Mouse (Mus musculus) megakaryocyte, embryonic 14.5 days (primary cell): ENCODE data around the gene Itk. TPM values are rescaled to one million over a fixed set of nuclear protein-coding genes. Genes with fewer than 3 reads are reported as not detected.

Experiments used
- H3K27me3 ChIP-seq: replicated peaks from 2 replicates; pipeline ENCODE3; 2012; ENCODE audit warnings: inconsistent platforms
- H3K36me3 ChIP-seq: replicated peaks from 2 replicates; pipeline ENCODE3; 2012; ENCODE audit warnings: low read length, inconsistent platforms, mixed read lengths
- H3K4me1 ChIP-seq: 2 replicates; pipeline ENCODE4 v1.6.1; 2012; ENCODE audit warnings: inconsistent platforms
- H3K4me3 ChIP-seq: replicated peaks from 2 replicates; pipeline ENCODE3; 2012; ENCODE audit warnings: moderate library complexity, mild to moderate bottlenecking, inconsistent platforms
- H3K9me3 ChIP-seq: 2 replicates; pipeline ENCODE4 v1.6.1; 2012; ENCODE audit warnings: inconsistent platforms
- FLI1 ChIP-seq: IDR thresholded peaks from 2 replicates; pipeline ENCODE4 v1.6.1; 2012; ENCODE audit warnings: low read length, inconsistent platforms, mixed read lengths
- GATA1 ChIP-seq: IDR thresholded peaks from 3 replicates; pipeline ENCODE4 v1.6.1; 2012; ENCODE audit warnings: mixed read lengths, low read length, inconsistent platforms, borderline replicate concordance
- polyA plus RNA-seq: library from polyadenylated mRNA; stranded (reverse); fragments of >175 nt; gene quantifications from 2 replicates; pipeline ENCODE4 v1.2.3, GENCODE M21; 2012; ENCODE audit warnings: low replicate concordance; ENCODE audit not compliant: insufficient read depth

Gene Itk
- polyA plus RNA-seq, 1 experiment: 0.09 TPM

DNA sequence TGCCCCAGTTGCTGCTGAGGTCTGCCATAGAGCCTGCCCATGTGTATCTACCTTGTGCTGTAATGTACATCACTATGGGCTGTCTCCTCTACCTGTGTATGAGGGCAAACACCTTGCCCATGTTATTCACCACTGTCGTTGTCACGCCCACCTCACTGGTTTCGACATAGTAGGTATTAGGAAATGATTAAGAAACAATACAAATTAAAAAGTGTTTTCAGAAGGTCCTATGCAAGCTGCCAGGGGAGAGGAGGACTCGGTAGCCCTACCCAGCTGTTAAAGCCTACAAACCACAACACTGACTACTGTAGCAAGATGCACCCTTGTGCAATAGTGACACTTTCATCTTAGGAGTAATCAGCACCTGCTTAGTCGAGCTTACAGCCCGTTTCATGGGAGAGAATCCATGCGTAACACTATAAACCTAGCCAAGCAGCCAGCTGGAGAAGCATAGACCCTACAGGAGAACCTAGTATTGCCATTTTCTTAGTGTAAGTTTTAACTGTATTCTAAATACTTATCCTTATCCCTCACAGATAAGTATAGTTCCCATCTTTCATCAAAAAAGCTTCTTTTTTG lies 9.1 kb downstream of the Itk start:
- no peaks in the 10 kb centered on the region for H3K9me3 ChIP-seq
- H3K4me3 ChIP-seq: no peak overlapping the region
- peaks cover 1% of the 10 kb centered on the region for H3K27me3 ChIP-seq
- H3K4me1 ChIP-seq: peaks cover 26% of the 10 kb centered on the region
- H3K36me3 ChIP-seq: no peaks in the 10 kb centered on the region
- no peak for TF ChIP-seq GATA1
- no peak for TF ChIP-seq FLI1

DNA sequence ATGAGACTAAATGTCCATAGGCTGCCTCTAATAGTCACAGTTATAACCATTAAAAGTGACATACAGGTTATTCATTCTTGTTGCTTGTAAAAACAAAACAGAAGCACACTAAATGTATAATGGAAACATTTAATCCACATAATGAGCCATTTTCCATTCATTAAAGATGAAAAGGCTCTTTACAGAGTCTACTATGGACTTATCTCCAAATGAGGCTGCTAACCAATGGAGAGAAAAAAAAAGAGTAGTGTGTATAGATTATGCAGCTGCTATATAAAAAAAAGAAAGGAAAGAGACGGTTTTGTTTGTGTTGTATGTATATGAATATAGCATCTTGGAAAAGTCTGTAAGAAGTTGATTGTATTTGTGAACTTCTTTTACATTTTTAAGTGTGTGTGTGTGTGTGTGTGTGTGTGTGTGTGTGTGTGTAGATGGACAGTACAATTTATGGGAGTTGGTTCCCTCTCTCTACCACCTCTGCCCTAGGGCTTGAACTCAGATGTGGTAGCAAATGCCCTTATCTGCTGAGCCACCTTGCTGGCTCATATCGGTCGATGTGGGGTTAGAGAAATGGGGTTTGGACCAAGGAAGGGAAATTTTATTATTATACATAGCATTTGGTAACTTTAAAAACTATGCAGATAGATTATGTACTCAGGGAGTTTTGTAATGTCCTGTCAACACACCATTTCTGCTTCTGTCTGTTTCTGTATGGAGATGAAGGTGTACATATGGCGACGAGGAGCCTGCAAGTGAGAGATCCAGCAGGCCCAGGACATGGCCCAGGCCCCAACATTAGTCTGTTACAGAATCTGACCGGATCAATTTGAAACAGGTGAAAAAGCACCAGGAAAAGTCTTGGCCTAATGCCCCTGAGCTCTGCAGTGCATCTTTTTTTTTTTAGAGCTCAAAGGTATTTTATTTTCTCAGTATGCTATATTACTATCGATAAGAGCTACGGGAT lies 11.2 kb downstream of the Itk start:
- H3K27me3 ChIP-seq: peaks cover 1% of the 10 kb centered on the region

GRCm38 (mm10) chr11:46377316-46377715 lies 12.0 kb downstream of the Itk start:
- H3K4me3 ChIP-seq: no peak overlapping the region
- H3K36me3 ChIP-seq: no peaks in the 10 kb centered on the region
- TF ChIP-seq GATA1 (no peak), FLI1 (no peak)
- H3K9me3 ChIP-seq: no peaks in the 10 kb centered on the region
- H3K4me1 ChIP-seq: peaks cover 43% of the 10 kb centered on the region
- H3K27me3 ChIP-seq: peaks cover 1% of the 10 kb centered on the region

More for the DNA sequence above, 11.2 kb downstream of the Itk start:
- H3K4me1 ChIP-seq: peaks cover 37% of the 10 kb centered on the region
- H3K4me3 ChIP-seq: no peak overlapping the region
- no peaks in the 10 kb centered on the region for H3K36me3 ChIP-seq
- no peaks in the 10 kb centered on the region for H3K9me3 ChIP-seq
- no peak for TF ChIP-seq GATA1
- TF ChIP-seq FLI1: no peak

GRCm38 (mm10) chr11:46375015-46375414 lies 14.3 kb downstream of the Itk start:
- TF ChIP-seq FLI1: no peak
- no peak for TF ChIP-seq GATA1
- Histone ChIP-seq H3K4me3 (no peak overlapping the region), H3K27me3 (no peaks in the 10 kb centered on the region), H3K4me1 (peaks cover 54% of the 10 kb centered on the region), H3K36me3 (no peaks in the 10 kb centered on the region), H3K9me3 (no peaks in the 10 kb centered on the region)

GRCm38 (mm10) chr11:46373071-46374030 lies 16.0 kb downstream of the Itk start:
- Histone ChIP-seq H3K36me3 (no peaks in the 10 kb centered on the region), H3K4me3 (no peak overlapping the region), H3K9me3 (no peaks in the 10 kb centered on the region), H3K27me3 (no peaks in the 10 kb centered on the region), H3K4me1 (peaks cover 47% of the 10 kb centered on the region)
- TF ChIP-seq FLI1: no peak
- TF ChIP-seq GATA1: no peak

DNA sequence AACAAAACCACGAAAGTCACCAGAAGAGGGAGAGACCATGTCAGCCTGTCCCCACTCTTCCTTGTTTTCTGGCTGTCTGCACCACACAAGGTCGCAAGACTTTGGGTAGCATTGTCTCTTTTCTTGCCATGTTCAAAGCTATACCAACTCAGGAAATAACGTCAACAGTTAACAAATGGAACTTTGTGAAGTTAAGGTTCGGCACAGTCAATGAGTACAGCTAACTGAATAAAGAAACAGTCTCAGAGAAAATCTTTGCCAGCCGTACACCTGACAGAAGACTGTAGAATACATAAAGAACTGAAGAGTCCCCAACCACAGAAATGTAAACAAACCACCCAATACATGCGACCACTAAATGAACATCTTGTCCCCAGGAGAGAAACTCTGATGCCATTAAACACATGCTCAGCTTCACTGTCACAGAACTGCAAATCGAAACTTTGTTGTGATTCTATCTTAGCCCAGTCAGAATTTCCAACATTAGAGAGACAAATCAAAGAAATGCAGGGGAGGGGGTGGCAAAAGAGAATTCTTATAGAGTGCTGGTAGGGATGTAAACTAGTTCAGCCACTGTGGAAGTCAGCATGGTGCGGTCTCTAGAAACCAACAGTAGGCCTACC lies 16.9 kb downstream of the Itk start:
- Histone ChIP-seq H3K36me3 (no peaks in the 10 kb centered on the region), H3K27me3 (no peaks in the 10 kb centered on the region), H3K4me1 (peaks cover 39% of the 10 kb centered on the region), H3K9me3 (no peaks in the 10 kb centered on the region), H3K4me3 (no peak overlapping the region)
- no peak for TF ChIP-seq FLI1
- TF ChIP-seq GATA1: no peak

DNA sequence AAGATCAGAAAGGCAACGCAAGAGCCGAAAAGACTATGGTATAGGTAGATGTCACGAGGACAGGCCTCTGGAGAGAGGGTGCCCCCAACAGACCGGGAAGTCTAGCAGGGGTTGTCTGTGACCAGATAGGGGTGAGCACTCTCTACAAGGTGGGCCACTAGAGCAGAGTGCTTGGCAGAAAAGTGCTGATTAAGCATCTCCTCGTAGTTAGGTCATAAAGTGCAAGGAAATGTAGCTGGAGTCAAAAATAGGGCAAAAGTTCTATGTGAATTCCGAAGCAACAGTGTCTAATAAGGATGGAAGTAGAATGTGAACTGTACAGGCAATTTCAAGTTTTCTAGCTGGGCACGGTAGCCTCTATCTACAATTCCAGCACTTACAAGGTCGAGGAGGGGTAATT lies 18.1 kb downstream of the Itk start:
- no peaks in the 10 kb centered on the region for H3K9me3 ChIP-seq
- no peak overlapping the region for H3K4me3 ChIP-seq
- no peaks in the 10 kb centered on the region for H3K27me3 ChIP-seq
- peaks cover 36% of the 10 kb centered on the region for H3K4me1 ChIP-seq
- no peak for TF ChIP-seq FLI1
- no peak for TF ChIP-seq GATA1
- H3K36me3 ChIP-seq: no peaks in the 10 kb centered on the region

DNA sequence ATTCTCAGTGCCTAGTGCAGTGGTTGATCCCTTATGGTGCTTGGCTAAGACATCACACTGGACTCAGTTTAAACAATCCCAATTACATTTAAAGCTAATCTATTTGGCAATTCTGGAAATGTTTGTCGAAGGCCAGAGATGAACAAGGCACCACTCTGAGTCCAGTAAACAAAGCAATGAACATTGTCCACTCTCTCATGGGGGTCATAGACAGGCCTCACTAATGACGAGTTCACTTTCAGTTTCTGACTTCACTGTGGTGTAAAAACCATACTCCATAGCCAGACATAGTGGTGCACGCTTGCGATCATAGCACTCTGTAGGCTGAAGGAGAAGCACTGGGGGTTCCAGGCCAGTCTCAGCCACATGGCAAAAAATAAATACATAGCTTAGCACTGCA lies 18.9 kb downstream of the Itk start:
- no peaks in the 10 kb centered on the region for H3K27me3 ChIP-seq
- TF ChIP-seq FLI1 (no peak), GATA1 (no peak)
- H3K4me3 ChIP-seq: no peak overlapping the region
- H3K4me1 ChIP-seq: peaks cover 36% of the 10 kb centered on the region
- no peaks in the 10 kb centered on the region for H3K9me3 ChIP-seq
- no peaks in the 10 kb centered on the region for H3K36me3 ChIP-seq

GRCm38 (mm10) chr11:46366357-46366756 lies 23.0 kb downstream of the Itk start:
- no peaks in the 10 kb centered on the region for H3K36me3 ChIP-seq
- H3K4me3 ChIP-seq: no peak overlapping the region
- H3K4me1 ChIP-seq: peaks cover 20% of the 10 kb centered on the region
- H3K9me3 ChIP-seq: no peaks in the 10 kb centered on the region
- H3K27me3 ChIP-seq: peaks cover 6% of the 10 kb centered on the region
- no peak for TF ChIP-seq FLI1

DNA sequence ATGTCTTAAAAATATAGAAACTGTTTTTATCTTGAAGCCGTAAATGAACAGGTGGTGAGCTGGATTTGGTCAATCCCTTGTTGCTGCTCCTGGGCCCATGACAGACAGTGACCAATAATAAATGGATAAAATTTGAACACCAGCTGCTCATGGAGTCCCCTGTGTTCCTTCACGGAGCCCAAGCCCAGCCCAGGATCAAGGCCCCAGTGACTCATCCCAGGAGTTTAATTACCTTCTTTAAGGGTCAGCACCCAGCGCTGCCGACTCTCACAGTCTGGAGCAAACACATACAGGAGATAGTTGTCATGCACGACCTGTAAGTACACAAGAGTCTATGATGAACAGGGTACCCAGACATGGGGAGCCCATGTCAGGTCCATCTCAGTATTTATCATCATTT lies 23.6 kb downstream of the Itk start:
- TF ChIP-seq GATA1: no peak
- no peak for TF ChIP-seq FLI1
- Histone ChIP-seq H3K9me3 (no peaks in the 10 kb centered on the region), H3K4me3 (no peak overlapping the region), H3K27me3 (peaks cover 6% of the 10 kb centered on the region), H3K36me3 (no peaks in the 10 kb centered on the region), H3K4me1 (peaks cover 15% of the 10 kb centered on the region)
